Mouse (Mus musculus) T-cell, adult 2 months (primary cell): ENCODE data around the gene Tmed8.
"Not testable (repeated sequence)": the region's sequence is repeated elsewhere in the genome, so short reads cannot be mapped to it uniquely, and the experiment has no call there.

ENCODE experiments used
- DNase-seq: peaks from one replicate; pipeline ENCODE4 v3.0.0; 2022; ENCODE audit warnings: low spot score

The Tmed8 gene

DNA sequence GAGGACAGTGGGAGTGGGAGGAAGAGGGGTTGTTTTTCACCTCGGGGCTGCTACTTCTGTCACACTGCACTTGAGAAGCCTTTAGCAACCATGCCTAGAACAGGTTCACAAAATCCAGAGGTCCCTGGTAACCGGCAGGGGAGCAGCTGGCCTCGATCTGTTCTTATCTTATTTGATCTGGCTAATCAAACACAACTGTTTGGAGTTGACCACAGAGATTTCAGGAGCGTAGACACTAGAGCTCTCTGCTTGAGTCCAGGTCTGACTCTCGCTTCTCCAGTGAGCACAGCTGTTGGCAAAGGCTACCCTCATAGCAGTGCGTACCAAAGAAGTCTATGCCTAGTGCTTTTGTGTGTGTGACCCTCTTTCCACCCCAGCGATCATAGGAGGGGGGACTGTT lies 42.2 kb downstream of the Tmed8 start:
- DNase-seq: no peak

DNA sequence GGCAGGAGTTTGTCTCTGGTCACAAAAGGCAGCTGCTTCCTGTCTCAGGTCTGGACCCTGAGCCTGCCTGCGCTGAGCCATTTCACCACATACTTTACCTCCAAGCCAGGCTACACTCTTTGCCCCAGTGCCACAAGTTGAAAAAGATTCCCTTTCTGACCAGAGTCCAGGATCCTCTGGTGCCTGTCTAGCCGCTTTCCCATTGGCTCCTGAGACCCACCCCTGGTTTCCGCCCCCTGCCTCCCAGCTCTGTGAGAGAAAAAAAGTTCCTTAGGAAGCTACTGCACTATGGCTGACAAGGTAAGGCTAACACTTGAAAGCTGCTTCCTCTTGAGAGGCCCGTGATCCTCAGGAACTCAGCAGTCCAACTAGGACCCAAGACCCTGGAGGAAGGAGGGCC lies 42.9 kb downstream of the Tmed8 start:
- no peak for DNase-seq

DNA sequence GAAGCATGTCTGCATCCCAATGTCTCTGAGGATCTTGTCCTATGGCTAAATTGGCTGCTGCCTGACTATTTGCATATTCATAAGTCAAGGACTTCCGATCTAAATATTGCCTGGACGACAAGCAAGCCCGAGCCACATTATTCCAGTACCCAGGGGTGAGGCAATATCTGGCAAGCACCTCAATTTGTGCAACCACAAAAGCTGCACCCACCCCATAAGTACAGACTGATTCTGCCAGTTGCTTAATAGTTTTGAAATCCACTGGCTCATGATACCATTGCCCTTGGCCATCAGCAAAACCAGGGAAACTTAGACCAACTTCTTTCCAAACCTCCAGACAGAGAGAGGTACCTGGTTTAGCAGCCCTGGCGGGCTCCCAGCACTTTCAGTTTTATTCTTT lies 45.8 kb downstream of the Tmed8 start:
- not testable (repeated sequence) for DNase-seq

DNA sequence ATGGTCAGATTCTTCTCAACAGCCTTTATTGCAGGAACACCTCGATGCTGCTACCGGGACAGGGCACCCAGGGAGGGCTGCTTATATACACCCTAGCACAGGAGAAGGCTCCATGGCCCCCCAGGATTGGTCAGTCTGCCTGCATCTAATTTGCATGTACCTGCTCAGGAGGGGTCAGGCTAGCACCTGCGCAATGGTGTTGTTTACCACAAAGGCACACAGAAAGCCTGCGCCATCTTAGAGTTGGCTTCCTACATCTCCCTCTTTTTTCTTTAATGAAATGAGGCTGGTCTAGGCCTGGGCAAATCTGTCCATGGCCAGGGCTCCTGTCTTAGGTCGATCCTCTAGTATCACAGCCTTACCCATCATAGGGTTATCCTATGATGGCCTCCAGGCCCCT lies 50.8 kb downstream of the Tmed8 start:
- DNase-seq: no peak

DNA sequence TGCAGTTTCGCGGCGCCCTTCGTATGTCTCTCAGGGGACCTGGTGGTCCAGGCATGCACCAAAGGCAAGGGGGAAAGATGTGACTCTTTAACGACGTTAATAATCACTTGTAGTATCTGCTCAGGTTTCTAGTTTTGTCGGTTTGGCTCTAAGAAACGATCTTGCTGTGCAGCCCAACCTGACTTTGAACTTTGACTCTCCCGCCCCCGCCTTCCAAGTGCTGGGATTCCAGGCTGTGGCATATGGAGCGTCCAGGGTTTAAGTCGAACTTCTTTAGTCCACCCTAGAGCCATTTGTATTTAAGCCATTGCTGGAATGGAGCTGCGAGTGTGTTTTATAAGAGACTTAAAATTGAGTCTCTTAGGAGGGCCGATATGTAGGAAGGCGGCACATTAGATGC lies 52.1 kb downstream of the Tmed8 start:
- DNase-seq: no peak

DNA sequence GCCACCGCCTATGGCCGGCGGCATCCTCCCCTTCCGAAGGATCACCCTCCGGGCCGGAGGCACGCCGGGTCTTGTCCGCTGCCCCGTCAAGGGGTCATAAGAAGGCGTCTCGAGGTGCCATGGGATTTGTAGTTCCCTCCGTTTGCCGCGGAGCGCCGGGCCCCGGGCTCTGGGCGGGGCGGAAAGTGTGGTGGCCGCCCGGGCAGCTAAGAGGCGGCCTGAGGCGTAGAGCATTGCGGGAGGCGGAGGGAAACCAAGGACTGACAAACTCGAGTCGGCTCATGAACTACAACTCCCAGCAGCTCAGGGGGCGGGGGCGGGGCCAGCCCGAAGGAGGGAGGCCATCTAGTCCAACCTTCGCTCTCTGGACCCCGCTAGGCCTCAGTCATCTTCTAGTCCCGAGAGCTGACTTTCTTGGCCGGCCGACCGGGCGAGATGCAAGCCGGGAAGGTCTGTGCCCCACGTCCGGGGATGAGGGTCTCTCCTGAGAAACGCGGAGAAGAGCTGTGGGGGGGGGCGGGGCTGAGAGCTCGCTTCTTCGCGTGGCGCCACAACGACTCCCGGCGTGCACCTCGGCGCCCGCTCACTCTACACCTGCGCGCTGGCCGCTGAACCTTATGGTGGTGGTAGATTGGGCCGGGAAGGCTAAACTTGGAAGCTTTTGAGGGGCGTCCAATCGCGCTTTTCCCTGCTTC lies 52.7 kb downstream of the Tmed8 start, which contains the start of gene Pomt2:
TSS of gene Pomt2 (minus strand) at position 574 of the 695 bp plus-strand sequence.
- peak; percentile 91 for DNase-seq

DNA sequence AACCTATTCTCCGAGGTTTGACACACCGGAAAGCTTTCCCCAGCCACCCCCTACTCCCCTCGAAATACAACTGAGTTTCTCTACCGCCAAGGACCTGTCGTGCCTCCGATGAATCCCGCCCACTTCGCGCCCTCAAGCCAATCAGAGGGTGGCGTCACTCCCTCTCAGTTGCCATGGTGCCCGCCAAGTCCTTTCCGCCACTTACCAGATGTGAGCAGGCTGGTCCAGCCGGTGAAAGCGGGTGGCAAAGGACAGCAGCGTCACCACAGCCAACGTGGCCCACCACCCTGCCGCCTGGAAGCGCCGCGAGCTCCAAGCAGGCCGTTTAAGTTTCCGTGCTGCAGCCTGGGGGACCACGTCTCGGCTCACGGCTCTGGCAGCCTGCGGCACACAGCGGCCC lies 53.3 kb downstream of the Tmed8 start, which contains the start of gene Gstz1:
TSS of gene Gstz1 (plus strand) at position 200 of the 400 bp plus-strand sequence.
- peak; percentile 86 for DNase-seq

DNA sequence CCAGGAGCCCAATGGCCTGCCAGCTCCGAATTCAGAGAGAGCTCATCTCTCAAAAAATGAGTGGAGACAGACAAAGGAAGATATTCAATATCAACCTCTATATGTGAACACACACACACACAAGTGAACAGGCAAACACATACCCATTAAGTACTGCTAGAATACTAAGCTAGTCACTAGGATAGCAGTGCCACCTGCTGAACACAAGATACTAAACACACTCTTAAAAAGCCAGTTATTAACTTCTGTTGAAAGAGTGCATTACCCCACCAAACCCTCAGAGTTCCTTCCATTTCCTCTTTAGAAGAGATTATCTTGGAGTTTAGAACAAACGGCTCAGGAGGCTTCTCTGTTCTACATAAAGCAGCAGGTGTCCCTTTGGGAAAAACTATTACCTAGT lies 58.1 kb downstream of the Tmed8 start:
- no peak for DNase-seq

DNA sequence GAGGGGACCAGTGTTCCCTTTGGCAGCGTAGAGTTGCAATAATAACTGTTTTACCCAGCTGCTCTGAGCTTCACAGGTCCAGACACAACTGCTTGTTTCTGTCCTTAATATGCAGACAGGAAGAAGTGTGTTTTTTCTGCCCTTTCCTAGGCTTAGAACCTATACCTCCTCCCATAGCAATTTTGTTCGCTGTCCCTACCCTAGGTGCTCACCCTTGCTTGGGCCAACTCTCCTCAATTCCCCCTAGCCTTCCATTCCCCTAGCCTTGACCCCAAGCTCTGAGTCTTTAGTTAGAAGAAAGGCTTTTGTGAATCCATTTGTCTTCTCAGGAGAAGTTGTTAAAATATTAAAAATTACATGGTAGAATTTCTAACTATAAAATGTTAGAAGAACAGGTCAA lies 61.5 kb downstream of the Tmed8 start:
- no peak for DNase-seq

DNA sequence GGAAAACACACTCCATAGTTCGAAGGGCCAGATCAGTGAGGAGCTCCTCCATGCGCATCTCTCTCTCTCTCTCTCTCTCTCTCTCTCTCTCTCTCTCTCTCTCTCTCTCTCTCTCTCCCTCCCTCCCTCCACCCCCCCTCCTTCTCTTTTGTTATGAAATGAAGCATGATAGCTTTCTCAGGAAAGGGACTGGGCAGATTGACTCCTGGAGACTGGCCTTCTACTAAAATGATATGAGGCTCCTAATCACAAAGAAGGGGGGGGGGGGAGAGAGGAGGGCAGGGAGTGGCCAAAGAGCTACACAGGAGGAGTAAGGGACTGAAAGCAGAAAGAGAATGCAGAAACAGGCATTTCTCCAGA lies 61.9 kb downstream of the Tmed8 start:
- DNase-seq: no peak

DNA sequence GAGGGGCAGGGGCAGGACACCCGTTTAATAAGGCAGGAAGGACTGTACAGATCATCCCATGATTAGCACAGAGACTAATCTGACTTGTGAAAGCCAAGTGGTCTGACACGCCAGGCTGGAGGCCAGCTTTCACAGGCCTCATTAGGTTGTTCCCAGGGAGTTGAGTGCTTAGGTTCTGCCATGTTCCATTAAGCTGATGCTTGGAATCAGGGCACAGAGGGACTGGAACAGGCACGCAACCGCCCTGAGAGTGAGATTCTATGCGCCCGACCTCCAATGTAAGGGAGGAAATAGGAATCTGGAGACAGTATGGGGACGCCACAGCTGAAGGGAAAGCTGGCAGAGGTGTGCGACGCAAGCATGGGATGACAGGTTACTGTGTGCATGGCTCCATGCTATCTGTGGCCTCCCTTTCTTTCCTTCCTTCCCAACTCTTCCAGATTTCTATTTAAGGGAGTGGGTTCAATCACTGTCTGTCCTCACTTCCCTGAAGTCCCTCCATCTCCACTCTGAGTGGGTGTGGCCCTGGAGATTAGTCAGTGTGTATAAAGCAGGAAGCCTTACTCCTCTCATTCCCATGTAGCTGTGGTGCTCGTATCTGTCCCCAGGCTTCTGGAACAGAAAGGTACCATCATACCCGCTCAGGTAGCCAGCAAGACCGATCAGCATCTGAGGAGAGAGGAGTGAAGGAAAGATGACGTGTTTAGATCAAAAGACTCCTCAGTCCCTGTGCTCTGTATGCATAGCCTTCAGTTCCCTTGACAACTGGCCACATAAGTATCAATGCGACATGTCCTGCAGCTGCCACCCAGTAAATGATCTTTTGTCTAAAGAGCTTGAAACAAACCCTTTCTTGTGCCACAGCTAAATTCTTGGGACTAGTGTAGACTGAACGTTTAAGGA lies 62.6 kb downstream of the Tmed8 start:
- DNase-seq: no peak

DNA sequence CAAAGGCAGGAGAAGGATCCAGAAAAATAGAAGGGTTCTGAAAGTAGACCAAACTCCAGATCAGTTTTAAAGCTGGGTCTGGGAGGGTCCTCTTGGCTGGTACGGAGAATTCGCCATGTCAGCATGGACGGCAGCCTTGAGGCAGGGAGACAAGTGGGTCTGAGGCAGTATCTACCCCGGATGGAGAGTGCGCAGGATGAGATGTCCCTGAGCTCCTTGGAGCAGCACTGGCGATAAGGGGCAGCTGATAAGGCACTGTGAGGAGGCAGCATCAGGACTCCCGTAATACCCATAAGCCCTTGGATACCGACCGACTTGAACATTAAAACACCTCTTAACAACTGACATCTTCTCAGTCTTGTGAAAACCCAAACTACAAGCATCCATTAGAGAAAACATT lies 67.5 kb downstream of the Tmed8 start:
- DNase-seq: no peak

DNA sequence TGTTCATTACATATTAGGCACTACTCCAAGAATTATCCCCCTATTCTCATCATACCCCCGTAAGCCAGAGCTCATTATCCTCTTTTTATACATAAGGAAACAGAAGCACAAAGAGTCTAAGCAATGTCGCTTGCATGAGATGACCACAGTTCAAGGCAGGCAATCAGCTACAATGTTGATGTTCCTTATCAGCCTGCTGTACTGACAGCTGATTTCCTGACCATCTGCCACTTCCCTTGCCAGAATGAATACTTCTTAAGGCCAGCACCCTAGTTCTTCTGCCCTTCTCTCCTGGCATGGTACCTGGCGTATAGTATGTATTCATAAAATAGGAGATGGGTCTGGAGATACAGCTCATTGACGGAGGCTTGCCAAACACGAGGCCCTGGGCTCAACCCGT lies 68.0 kb downstream of the Tmed8 start:
- DNase-seq: no peak

DNA sequence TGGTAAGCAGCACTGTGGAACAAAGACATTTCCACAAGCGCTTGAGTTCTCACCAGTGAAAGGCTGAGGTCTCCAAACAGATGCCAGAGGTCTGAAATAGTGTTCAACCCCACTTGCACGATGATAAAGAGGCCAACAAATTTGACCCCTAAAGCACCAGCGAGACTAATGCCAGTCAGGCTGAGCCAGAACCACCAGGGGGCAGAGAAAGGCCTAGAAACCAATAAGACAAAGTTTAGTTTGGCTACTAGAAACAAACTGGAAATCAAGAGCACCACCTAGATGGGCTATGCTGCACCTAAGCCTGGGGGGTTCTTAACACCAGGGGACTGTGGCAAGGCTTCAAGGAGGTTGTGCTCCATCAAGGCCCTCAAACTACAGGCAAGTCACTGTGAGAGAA lies 68.6 kb downstream of the Tmed8 start:
- DNase-seq: peak; percentile 2

DNA sequence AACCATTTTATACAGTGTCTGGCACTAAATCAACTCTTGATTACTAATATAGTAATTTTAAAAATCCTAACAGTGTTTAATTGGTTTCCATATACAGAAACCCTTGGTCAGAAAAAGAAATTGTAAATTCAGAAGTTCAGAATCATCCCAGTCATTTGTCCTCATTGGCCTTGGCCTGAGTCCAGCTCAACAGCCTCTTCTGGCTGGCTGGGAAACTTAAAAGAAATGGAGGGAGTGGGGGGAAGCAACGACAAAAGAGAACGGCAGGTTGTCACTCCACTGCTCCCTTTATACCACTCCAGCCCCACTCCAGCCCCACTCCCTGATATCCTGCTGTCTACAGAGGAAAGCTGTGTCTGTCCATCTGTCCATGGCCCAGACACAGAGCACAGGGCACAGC lies 69.1 kb downstream of the Tmed8 start:
- no peak for DNase-seq

DNA sequence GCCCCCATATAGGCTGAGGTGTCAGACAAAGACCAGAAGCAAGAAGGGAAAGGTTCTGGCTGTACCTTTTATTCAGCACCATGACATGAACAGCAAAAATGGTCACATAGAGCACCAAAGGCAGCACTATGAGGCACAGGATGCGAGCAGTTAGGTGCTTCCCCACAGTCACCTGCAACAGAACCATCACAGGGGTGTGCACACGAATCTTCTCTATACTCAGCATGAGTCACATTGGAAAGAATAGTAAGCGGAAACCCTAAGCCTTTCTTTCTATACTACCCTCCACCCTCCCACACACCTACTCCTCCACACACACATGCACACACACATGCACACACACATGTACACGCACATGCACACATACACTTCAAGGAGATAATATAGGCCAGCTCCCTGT lies 70.0 kb downstream of the Tmed8 start:
- DNase-seq: no peak

DNA sequence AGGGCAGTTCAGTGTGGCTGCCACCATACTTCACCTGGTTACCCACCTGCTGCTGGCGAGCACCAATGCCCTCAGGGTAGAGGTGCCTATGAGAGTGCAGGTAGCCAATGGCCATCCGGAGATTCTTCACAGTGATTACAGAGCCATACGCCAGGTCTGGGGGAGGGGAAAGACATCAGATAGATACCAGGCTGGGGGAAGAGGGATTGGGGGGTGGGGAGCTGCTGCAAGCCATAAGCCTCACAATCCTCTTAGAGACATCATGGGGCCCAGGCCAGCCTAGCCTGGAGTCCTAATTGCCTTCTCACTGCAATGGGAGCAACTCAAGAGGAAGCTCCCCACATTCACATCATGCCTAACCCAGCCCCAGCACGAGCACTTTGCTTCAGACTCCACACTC lies 73.0 kb downstream of the Tmed8 start:
- no peak for DNase-seq

DNA sequence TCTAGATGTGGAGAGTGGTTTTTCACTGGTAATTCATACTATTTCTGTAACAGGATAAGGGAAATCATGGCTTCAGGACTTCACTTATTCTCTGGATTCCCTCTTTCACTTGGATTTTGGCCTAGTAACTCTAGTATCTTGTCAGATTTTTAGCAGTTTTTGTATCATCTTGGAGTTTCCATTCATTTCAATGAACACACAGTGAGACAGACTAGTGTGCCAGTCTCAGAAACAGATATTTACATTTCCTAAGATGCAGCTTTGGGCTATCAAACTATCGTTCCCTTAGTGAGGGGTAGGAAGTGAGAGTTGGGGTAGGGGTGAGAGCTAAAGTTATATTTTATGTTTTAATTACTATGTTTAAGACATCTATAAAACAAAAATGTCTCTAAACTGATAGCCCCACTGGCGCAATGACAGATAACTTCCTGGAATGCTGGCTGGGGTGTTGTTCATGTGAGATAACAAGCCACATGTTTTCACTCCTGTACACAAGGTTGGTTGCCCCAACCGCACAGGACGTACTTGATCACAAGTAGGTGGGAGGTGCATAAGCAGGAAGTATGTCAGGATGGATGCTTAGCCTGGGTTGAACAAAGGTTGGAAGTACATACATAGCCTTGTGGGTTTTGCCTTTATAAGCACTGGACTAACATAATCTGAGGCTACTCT lies 78.2 kb downstream of the Tmed8 start:
- DNase-seq: no peak
